Mouse (Mus musculus): ENCODE data around the gene Cdip1. TPM values are rescaled to one million over a fixed set of nuclear protein-coding genes. Genes with fewer than 3 reads are reported as not detected.
A peak's percentile ranks its signal among the peaks of the same experiment; 100 is the strongest.

Cdip1 gene
- total RNA-seq, 2 experiments from 2014 or later = 73.7 to 74.7 TPM

GRCm38 (mm10) chr16:4718753-4719518, 71.2 kb downstream of the Cdip1 start, which contains the start of gene Nmral1:
Gene Nmral1 (minus strand): TSS chr16:4719356.
- peak; percentile 50 for DNase-seq (ENCODE audit: low spot score)

GRCm38 (mm10) chr16:4717866-4718265, 72.2 kb downstream of the Cdip1 start:
- DNase-seq (ENCODE audit: low spot score) = no peak

GRCm38 (mm10) chr16:4713861-4714710, 76.0 kb downstream of the Cdip1 start:
- no peak for DNase-seq (ENCODE audit: low spot score)

GRCm38 (mm10) chr16:4711173-4711572, 78.9 kb downstream of the Cdip1 start:
- DNase-seq (ENCODE audit: low spot score) = no peak

- DNase-seq (ENCODE audit: low spot score) = no peak
Measured at GRCm38 (mm10) chr16:4705541-4705940, 84.6 kb downstream of the Cdip1 start.

GRCm38 (mm10) chr16:4702646-4703045, 87.4 kb downstream of the Cdip1 start:
- DNase-seq (ENCODE audit: low spot score) = no peak

GRCm38 (mm10) chr16:4701211-4701610, 88.9 kb downstream of the Cdip1 start:
- no peak for DNase-seq (ENCODE audit: low spot score)

Other genes with a start within 250 kb of the Cdip1 start
- gene Srl, start 248.5 kb downstream of the Cdip1 start, total RNA-seq (2021) = 1,000 to 10,000 TPM; 1,111 to 1,154 TPM
- gene Tfap4, start 230.4 kb downstream of the Cdip1 start, total RNA-seq (2021) = 1 to 10 TPM; 2.7 to 2.9 TPM
- gene Glis2, start 195.6 kb downstream of the Cdip1 start, total RNA-seq (2021) = 1 to 10 TPM; 4.0 to 7.3 TPM
- 100 to 1,000 TPM; 108 to 113 TPM for gene Pam16, start 165.3 kb downstream of the Cdip1 start, total RNA-seq (2021)
- 1 to 10 TPM; 4.1 to 5.0 TPM for gene Vasn, start 150.4 kb downstream of the Cdip1 start, total RNA-seq (2021)
- 100 to 1,000 TPM in 1 of 2 experiments, 10 to 100 TPM in 1; 91.1 to 101 TPM for gene Dnaja3, start 150.3 kb downstream of the Cdip1 start, total RNA-seq (2021)
- 10 to 100 TPM; 13.9 to 14.4 TPM for gene Coro7, start 110.5 kb downstream of the Cdip1 start, total RNA-seq (2021)
- 1 to 10 TPM; 2.5 to 2.9 TPM for gene Nmral1, start 70.9 kb downstream of the Cdip1 start, total RNA-seq (2021)
- 10 to 100 TPM; 37.6 to 46.7 TPM for gene Hmox2, start 63.9 kb downstream of the Cdip1 start, total RNA-seq (2021)
- gene 4930562C15Rik, start 45.1 kb upstream of the Cdip1 start, total RNA-seq (2021) = not detected
- gene Ubald1, start 90.0 kb upstream of the Cdip1 start, total RNA-seq (2021) = 10 to 100 TPM; 35.4 to 37.6 TPM
- 10 to 100 TPM; 54.2 to 62.4 TPM for gene Mgrn1, start 96.0 kb upstream of the Cdip1 start, total RNA-seq (2021)
- gene Nudt16l1, start 148.5 kb upstream of the Cdip1 start, total RNA-seq (2021) = 10 to 100 TPM; 10.1 to 12.5 TPM
- gene Anks3, start 173.9 kb upstream of the Cdip1 start, total RNA-seq (2021) = 10 to 100 TPM in 1 of 2 experiments, 1 to 10 TPM in 1; 9.2 to 10.7 TPM
- not detected for gene Sept12, start 207.6 kb upstream of the Cdip1 start, total RNA-seq (2021)
- not detected for gene Smim22, start 217.0 kb upstream of the Cdip1 start, total RNA-seq (2021)
- 1 to 10 TPM; 4.9 to 5.7 TPM for gene Rogdi, start 223.3 kb upstream of the Cdip1 start, total RNA-seq (2021)

Data from gastrocnemius, adult 18-20 months (tissue).